Mouse (Mus musculus) MEL (cell line): ENCODE data around the gene Dpysl5. TPM values are rescaled to one million over a fixed set of nuclear protein-coding genes. Genes with fewer than 3 reads are reported as not detected.

Source experiments
- DNase-seq: peaks from one replicate; pipeline ENCODE4 v3.0.0; 2011; ENCODE audit warnings: low read depth, low spot score
- H3K27ac ChIP-seq: 2 replicates; pipeline ENCODE4 v1.5.1; 2012; ENCODE audit warnings: low read depth, mild to moderate bottlenecking, control low read depth, low read length, moderate library complexity; ENCODE audit not compliant: control insufficient read depth
- H3K27me3 ChIP-seq, 2 experiments: fragments of 150-350 bp in 1 of 2; sonication (generic) in 1 of 2; 2 replicates each; pipeline ENCODE4 v1.6.1; 2012; ENCODE audit warnings: low read length in 2 of 2, mild to moderate bottlenecking in 2 of 2, improper control_type of control experiment in 1 of 2, moderate library complexity in 1 of 2; ENCODE audit not compliant: insufficient read depth in 2 of 2, control insufficient read depth in 1 of 2
- H3K36me3 ChIP-seq, 2 experiments: 2 replicates each; pipeline ENCODE4 v1.6.1; 2012 to 2014; ENCODE audit warnings: low read length in 2 of 2, improper control_type of control experiment in 1 of 2, inconsistent platforms in 1 of 2, mild to moderate bottlenecking in 1 of 2; ENCODE audit not compliant: insufficient read depth in 2 of 2, control insufficient read depth in 1 of 2
- H3K4me1 ChIP-seq, 2 experiments: fragments of 150-350 bp in 1 of 2; sonication (generic) in 1 of 2; 2 replicates each; pipeline ENCODE4 v1.6.1; 2012; ENCODE audit warnings: low read length in 2 of 2, improper control_type of control experiment in 1 of 2, mild to moderate bottlenecking in 1 of 2; ENCODE audit not compliant: insufficient read depth in 2 of 2, control insufficient read depth in 1 of 2
- H3K4me3 ChIP-seq, 2 experiments: fragments of 150-350 bp in 1 of 2; sonication (generic) in 1 of 2; 2 replicates each; pipeline ENCODE4 v1.5.1; 2012; ENCODE audit warnings: low read depth in 2 of 2, low read length in 2 of 2, mild to moderate bottlenecking in 2 of 2, moderate library complexity in 2 of 2, control low read depth in 1 of 2, improper control_type of control experiment in 1 of 2; ENCODE audit not compliant: control insufficient read depth in 1 of 2, insufficient read depth in 1 of 2
- H3K79me2 ChIP-seq: 2 replicates; pipeline ENCODE4 v1.6.1; 2012; ENCODE audit warnings: mild to moderate bottlenecking, low read length, moderate library complexity; ENCODE audit not compliant: control insufficient read depth, poor library complexity, insufficient read depth
- H3K9ac ChIP-seq: 2 replicates; pipeline ENCODE4 v1.6.1; 2012; ENCODE audit warnings: low read depth, mild to moderate bottlenecking, control low read depth, low read length, moderate library complexity; ENCODE audit not compliant: control insufficient read depth, poor library complexity, severe bottlenecking
- H3K9me3 ChIP-seq: fragments of 150-350 bp; sonication (generic); replicated peaks from 2 replicates; pipeline ENCODE4 v1.6.1; 2012; ENCODE audit warnings: mild to moderate bottlenecking, low read length, improper control_type of control experiment, moderate library complexity; ENCODE audit not compliant: insufficient read depth
- CHD1 ChIP-seq: IDR thresholded peaks from 2 replicates; pipeline ENCODE4 v1.6.1; 2012; ENCODE audit warnings: low read depth, mild to moderate bottlenecking, inconsistent platforms, low read length, improper control_type of control experiment
- CHD2 ChIP-seq: IDR thresholded peaks from 2 replicates; pipeline ENCODE4 v1.6.1; 2011; ENCODE audit warnings: low read length, improper control_type of control experiment
- E2F4 ChIP-seq: IDR thresholded peaks from 2 replicates; pipeline ENCODE4 v1.6.1; 2011; ENCODE audit warnings: low read depth, low read length, improper control_type of control experiment, borderline replicate concordance
- EP300 ChIP-seq, 2 experiments: IDR thresholded peaks; 2 replicates each; pipeline ENCODE4 v1.6.1; 2011; ENCODE audit warnings: improper control_type of control experiment in 2 of 2, low read length in 2 of 2, low read depth in 1 of 2, mild to moderate bottlenecking in 1 of 2
- ETS1 ChIP-seq: IDR thresholded peaks from 2 replicates; pipeline ENCODE4 v1.6.1; 2012; ENCODE audit warnings: low read depth, mild to moderate bottlenecking, inconsistent platforms, low read length, improper control_type of control experiment, moderate library complexity
- GABPA ChIP-seq: IDR thresholded peaks from 2 replicates; pipeline ENCODE4 v1.6.1; 2012; ENCODE audit warnings: low read depth, mild to moderate bottlenecking, inconsistent platforms, low read length, improper control_type of control experiment, moderate library complexity
- GATA1 ChIP-seq: IDR thresholded peaks from 2 replicates; pipeline ENCODE4 v1.6.1; 2011; ENCODE audit warnings: low read depth, low read length, improper control_type of control experiment
- HCFC1 ChIP-seq: IDR thresholded peaks from 2 replicates; pipeline ENCODE4 v1.6.1; 2012; ENCODE audit warnings: low read depth, mild to moderate bottlenecking, inconsistent platforms, low read length, improper control_type of control experiment, moderate library complexity
- KAT2A ChIP-seq: conservative IDR thresholded peaks from 2 replicates; pipeline ENCODE4 v1.6.1; 2012; ENCODE audit warnings: low read depth, low read length, improper control_type of control experiment, inconsistent platforms
- MAX ChIP-seq: IDR thresholded peaks from 2 replicates; pipeline ENCODE4 v1.6.1; 2011; ENCODE audit warnings: low read length, improper control_type of control experiment
- MAZ ChIP-seq: IDR thresholded peaks from 2 replicates; pipeline ENCODE4 v1.6.1; 2012; ENCODE audit warnings: low read depth, mild to moderate bottlenecking, inconsistent platforms, low read length, improper control_type of control experiment
- MEF2A ChIP-seq: IDR thresholded peaks from 2 replicates; pipeline ENCODE4 v1.6.1; 2014; ENCODE audit warnings: low read depth, mild to moderate bottlenecking, inconsistent platforms, low read length, improper control_type of control experiment; ENCODE audit not compliant: poor library complexity, insufficient replicate concordance, severe bottlenecking; ENCODE audit errors: extremely low read depth
- MXI1 ChIP-seq: IDR thresholded peaks from 2 replicates; pipeline ENCODE4 v1.6.1; 2011; ENCODE audit warnings: mild to moderate bottlenecking, low read depth, low read length, improper control_type of control experiment
- MYB ChIP-seq: IDR thresholded peaks from 2 replicates; pipeline ENCODE4 v1.6.1; 2011; ENCODE audit warnings: mild to moderate bottlenecking, low read depth, low read length, improper control_type of control experiment
- NELFE ChIP-seq: IDR thresholded peaks from 2 replicates; pipeline ENCODE4 v1.6.1; 2011; ENCODE audit warnings: low read depth, low read length, improper control_type of control experiment
- POLR2A ChIP-seq, 2 experiments: IDR thresholded peaks; 2 replicates each; pipeline ENCODE4 v1.6.1; 2011 to 2012; ENCODE audit warnings: low read length in 2 of 2, mild to moderate bottlenecking in 2 of 2, control low read depth in 1 of 2, improper control_type of control experiment in 1 of 2, low read depth in 1 of 2, moderate library complexity in 1 of 2; ENCODE audit not compliant: control insufficient read depth in 1 of 2, insufficient read depth in 1 of 2, poor library complexity in 1 of 2
- POLR2AphosphoS2 ChIP-seq: IDR thresholded peaks from 2 replicates; pipeline ENCODE4 v1.6.1; 2011; ENCODE audit warnings: low read length, improper control_type of control experiment
- RCOR1 ChIP-seq: IDR thresholded peaks from 2 replicates; pipeline ENCODE4 v1.6.1; 2012; ENCODE audit warnings: low read depth, mild to moderate bottlenecking, inconsistent platforms, low read length, improper control_type of control experiment
- SIN3A ChIP-seq: IDR thresholded peaks from 2 replicates; pipeline ENCODE4 v1.6.1; 2012; ENCODE audit warnings: low read length, improper control_type of control experiment, inconsistent platforms
- SMC3 ChIP-seq: IDR thresholded peaks from 2 replicates; pipeline ENCODE4 v1.6.1; 2011; ENCODE audit warnings: low read depth, low read length, improper control_type of control experiment
- TAL1 ChIP-seq: IDR thresholded peaks from 2 replicates; pipeline ENCODE4 v1.6.1; 2012; ENCODE audit warnings: mild to moderate bottlenecking, inconsistent platforms, low read length, moderate library complexity, mixed read lengths
- TBP ChIP-seq: IDR thresholded peaks from 2 replicates; pipeline ENCODE4 v1.8.0; 2011; ENCODE audit warnings: low read depth, low read length, improper control_type of control experiment
- TCF12 ChIP-seq: IDR thresholded peaks from 2 replicates; pipeline ENCODE4 v1.6.1; 2014; ENCODE audit warnings: low read depth, mild to moderate bottlenecking, inconsistent platforms, low read length, improper control_type of control experiment, moderate library complexity
- UBTF ChIP-seq: IDR thresholded peaks from 2 replicates; pipeline ENCODE4 v1.6.1; 2012; ENCODE audit warnings: low read depth, mild to moderate bottlenecking, inconsistent platforms, low read length, improper control_type of control experiment, moderate library complexity, borderline replicate concordance; ENCODE audit not compliant: insufficient read depth
- USF1 ChIP-seq: IDR thresholded peaks from 2 replicates; pipeline ENCODE4 v1.6.1; 2014; ENCODE audit warnings: low read depth, mild to moderate bottlenecking, inconsistent platforms, low read length, improper control_type of control experiment, moderate library complexity
- USF2 ChIP-seq, 2 experiments: IDR thresholded peaks; 2 replicates each; pipeline ENCODE4 v1.6.1; 2011 to 2012; ENCODE audit warnings: improper control_type of control experiment in 2 of 2, low read length in 2 of 2, borderline replicate concordance in 1 of 2, inconsistent platforms in 1 of 2, low read depth in 1 of 2, mild to moderate bottlenecking in 1 of 2; ENCODE audit not compliant: insufficient read depth in 1 of 2
- ZKSCAN1 ChIP-seq: IDR thresholded peaks from 2 replicates; pipeline ENCODE4 v1.6.1; 2012; ENCODE audit warnings: low read depth, mild to moderate bottlenecking, inconsistent platforms, low read length, improper control_type of control experiment, moderate library complexity
- ZMIZ1 ChIP-seq: IDR thresholded peaks from 2 replicates; pipeline ENCODE4 v1.6.1; 2012; ENCODE audit warnings: low read depth, mild to moderate bottlenecking, inconsistent platforms, low read length, improper control_type of control experiment, moderate library complexity
- ZNF384 ChIP-seq: IDR thresholded peaks from 2 replicates; pipeline ENCODE4 v1.6.1; 2012; ENCODE audit warnings: low read depth, mild to moderate bottlenecking, inconsistent platforms, low read length, improper control_type of control experiment
- polyA plus RNA-seq, 2 experiments: library from polyadenylated mRNA; stranded (reverse) in 1 of 2; unstranded in 1 of 2; fragments of >175 nt in 1 of 2; fragments of >200 nt in 1 of 2; gene quantifications; 2 replicates each; pipeline versions ENCODE4 v1.2.1 to v1.2.4; 2012; ENCODE audit warnings: low replicate concordance in 2 of 2, low read depth in 1 of 2; ENCODE audit not compliant: insufficient read length in 2 of 2, insufficient read depth in 1 of 2, missing spikeins in 1 of 2
- total RNA-seq: library from RNA; depleted of rRNA; stranded (reverse); fragments of 300-350 nt; gene quantifications from 2 replicates; pipeline ENCODE4 v1.2.3, GENCODE M21; 2012

Dpysl5 gene
- total and polyA plus RNA-seq, 3 experiments = not detected

- no peak for DNase-seq
- H3K9me3 ChIP-seq = no peaks in the 10 kb centered on the region
- no peak overlapping the region for H3K4me3 ChIP-seq
Observed at GRCm38 (mm10) chr5:30732511-30732910, 21.1 kb downstream of the Dpysl5 start.

DNA sequence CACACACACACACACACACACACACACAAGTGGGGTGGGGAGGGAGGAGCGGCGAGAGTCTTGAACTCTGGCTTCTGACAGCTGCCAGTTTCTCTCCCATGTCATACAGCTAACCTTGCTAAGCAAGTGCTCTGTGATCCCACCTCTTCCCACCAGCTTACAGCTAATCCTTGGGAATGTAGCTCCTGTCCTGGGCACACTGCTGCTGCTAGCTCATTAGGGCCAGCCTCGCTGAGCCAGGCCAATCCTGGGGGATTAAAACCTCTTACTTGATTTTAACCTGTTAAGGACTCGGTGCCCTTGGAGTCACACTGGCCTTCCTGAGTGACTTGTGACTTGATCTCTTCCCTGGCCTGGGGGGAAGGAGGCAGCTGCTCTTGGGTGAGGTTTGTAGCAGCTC, 23.3 kb downstream of the Dpysl5 start:
- Histone ChIP-seq H3K4me3 (no peak overlapping the region), H3K27ac (no peak overlapping the region), H3K4me1 (no peaks in the 10 kb centered on the region), H3K9me3 (no peaks in the 10 kb centered on the region), H3K36me3 (no peaks in the 10 kb centered on the region), H3K79me2 (no peaks in the 10 kb centered on the region)
- no peak for TF ChIP-seq USF2 (IDR thresholded peaks at IDR 0.05; ENCODE audit: borderline replicate concordance in 1 of 2, insufficient read depth in 1 of 2, low read depth in 1 of 2, low read length in 2 of 2)
- no peak for TF ChIP-seq TAL1
- TF ChIP-seq GATA1 = no peak
- TF ChIP-seq NELFE = no peak
- TF ChIP-seq HCFC1 = no peak
- no peak for TF ChIP-seq MAZ
- TF ChIP-seq ZKSCAN1 = no peak
- TF ChIP-seq SIN3A = no peak
- no peak for TF ChIP-seq ZMIZ1
- TF ChIP-seq MAX = no peak
- no peak for TF ChIP-seq GABPA
- no peak for TF ChIP-seq CHD2
- TF ChIP-seq KAT2A = no peak
- no peak for TF ChIP-seq EP300 (IDR thresholded peaks at IDR 0.05; ENCODE audit: low read depth in 1 of 2, low read length in 2 of 2)
- TF ChIP-seq MXI1 = no peak
- TF ChIP-seq E2F4 = no peak
- TF ChIP-seq POLR2A (IDR thresholded peaks at IDR 0.05; ENCODE audit: control insufficient read depth in 1 of 2, insufficient read depth in 1 of 2, low read depth in 1 of 2, low read length in 2 of 2, poor library complexity in 1 of 2) = no peak
- TF ChIP-seq SMC3 = no peak
- TF ChIP-seq, all 39 proteins: peak for 0
- DNase-seq = no peak
- Histone ChIP-seq H3K9ac (no peak overlapping the region), H3K27me3 (peaks cover 14 to 25% of the 10 kb centered on the region in 2 experiments)

More at GRCm38 (mm10) chr5:30732511-30732910, 21.1 kb downstream of the Dpysl5 start:
- H3K27ac ChIP-seq = no peak overlapping the region
- H3K36me3 ChIP-seq = no peaks in the 10 kb centered on the region
- H3K4me1 ChIP-seq = no peaks in the 10 kb centered on the region
- peaks cover 12 to 18% of the 10 kb centered on the region in 2 experiments for H3K27me3 ChIP-seq
- TF ChIP-seq UBTF (no peak), ZMIZ1 (no peak), MYB (no peak), SMC3 (no peak), POLR2AphosphoS2 (no peak), ZKSCAN1 (no peak), RCOR1 (no peak), CHD1 (no peak), CHD2 (no peak), TBP (no peak), ETS1 (no peak), TCF12 (no peak), MXI1 (no peak), MAX (no peak), USF1 (no peak), POLR2A (IDR thresholded peaks at IDR 0.05; ENCODE audit: control insufficient read depth in 1 of 2, insufficient read depth in 1 of 2, low read depth in 1 of 2, low read length in 2 of 2, poor library complexity in 1 of 2) (no peak), USF2 (IDR thresholded peaks at IDR 0.05; ENCODE audit: borderline replicate concordance in 1 of 2, insufficient read depth in 1 of 2, low read depth in 1 of 2, low read length in 2 of 2) (no peak), MEF2A (no peak), GABPA (no peak), ZNF384 (no peak)
- H3K79me2 ChIP-seq = no peaks in the 10 kb centered on the region
- no peak overlapping the region for H3K9ac ChIP-seq
